ENCODE assay signal across 10 mouse cellular contexts in the genomic region with DNA sequence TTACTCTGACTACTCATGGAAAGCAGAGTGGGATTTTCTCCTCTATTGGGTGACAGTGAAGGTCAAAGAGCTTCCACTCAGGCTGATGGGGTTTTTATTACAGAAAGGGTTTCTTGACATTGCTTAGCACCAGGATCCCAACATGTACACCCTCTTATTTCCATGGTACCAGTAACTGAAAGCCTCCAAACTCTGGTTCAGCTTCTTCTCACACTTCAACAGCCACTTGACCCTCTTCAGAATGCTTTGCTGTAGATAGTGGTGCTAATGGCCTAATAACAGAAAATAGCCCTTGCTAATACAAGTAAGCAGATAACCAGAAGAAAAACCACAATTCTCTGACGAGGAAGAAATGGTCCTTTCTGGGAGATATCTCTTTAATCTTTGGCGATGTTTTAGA.
"Had no signal": no experiment of that assay in that cellular context is flagged by ENCODE, and none has a peak within 500 bp of the region (broad histone marks: within the 10 kb centered on the region; RNA-seq: fewer than 3 reads in every experiment).

No protein-coding gene starts in this region.

- H3K27ac ChIP-seq: limb, embryonic 15.5 days; liver, embryonic 12.5 days; lung, embryonic 15.5 days; midbrain, embryonic 12.5 days; stomach, embryonic 15.5 days had no signal

- H3K27me3 ChIP-seq: limb, embryonic 15.5 days; liver, embryonic 12.5 days; lung, embryonic 15.5 days; stomach, embryonic 15.5 days had no signal

- H3K4me2 ChIP-seq: limb, embryonic 15.5 days; liver, embryonic 12.5 days; lung, embryonic 15.5 days; midbrain, embryonic 12.5 days; stomach, embryonic 15.5 days had no signal

- H3K36me3 ChIP-seq: limb, embryonic 15.5 days; liver, embryonic 12.5 days; lung, embryonic 15.5 days; midbrain, embryonic 12.5 days; stomach, embryonic 15.5 days had no signal

- ATAC-seq: liver, embryonic 12.5 days had no signal

- H3K4me3 ChIP-seq: limb, embryonic 15.5 days; liver, embryonic 12.5 days; lung, embryonic 15.5 days; midbrain, embryonic 12.5 days; stomach, embryonic 15.5 days had no signal

- H3K9ac ChIP-seq: limb, embryonic 15.5 days; liver, embryonic 12.5 days; lung, embryonic 15.5 days; midbrain, embryonic 12.5 days; stomach, embryonic 15.5 days had no signal

- DNase-seq: kidney, postnatal 25 days; lung, postnatal 14 days; right cerebral cortex, postnatal 14 days; thymus, adult 2 months; thymus, postnatal 25 days had no signal

- H3K9me3 ChIP-seq: limb, embryonic 15.5 days; liver, embryonic 12.5 days; lung, embryonic 15.5 days; midbrain, embryonic 12.5 days; stomach, embryonic 15.5 days had no signal

- H3K4me1 ChIP-seq: limb, embryonic 15.5 days; liver, embryonic 12.5 days; lung, embryonic 15.5 days; midbrain, embryonic 12.5 days; stomach, embryonic 15.5 days had no signal
